Mouse (Mus musculus) liver, embryonic 15.5 days (tissue): ENCODE measurements around the gene Adra2a. TPM values are rescaled to one million over a fixed set of nuclear protein-coding genes. Genes with fewer than 3 reads are reported as not detected.

Source experiments
- ATAC-seq: fragments of 200-750 bp; cut with Nextera tagmentation; 2 replicates; pipeline ENCODE4 v1.8.0; 2017; ENCODE audit warnings: moderate number of reproducible peaks, mild to moderate bottlenecking, moderate library complexity; ENCODE audit not compliant: insufficient read depth
- H3K27ac ChIP-seq: fragments of 300-500 bp; sonication (generic); replicated peaks from 2 replicates; pipeline ENCODE4 v1.5.1; 2015; ENCODE audit warnings: mild to moderate bottlenecking, inconsistent platforms
- H3K27me3 ChIP-seq: fragments of 300-500 bp; sonication (generic); 2 replicates; pipeline ENCODE4 v1.6.1; 2015; ENCODE audit warnings: mild to moderate bottlenecking, inconsistent platforms
- H3K36me3 ChIP-seq: fragments of 300-500 bp; sonication (generic); replicated peaks from 2 replicates; pipeline ENCODE4 v1.6.1; 2015; ENCODE audit warnings: moderate library complexity, mild to moderate bottlenecking, inconsistent platforms
- H3K4me1 ChIP-seq: fragments of 300-500 bp; sonication (generic); replicated peaks from 2 replicates; pipeline ENCODE4 v1.6.1; 2015; ENCODE audit warnings: inconsistent platforms
- H3K4me2 ChIP-seq: fragments of 300-500 bp; sonication (generic); 2 replicates; pipeline ENCODE4 v1.6.1; 2015; ENCODE audit warnings: moderate library complexity, mild to moderate bottlenecking, inconsistent platforms
- H3K4me3 ChIP-seq: fragments of 300-500 bp; sonication (generic); replicated peaks from 2 replicates; pipeline ENCODE4 v1.5.1; 2015; ENCODE audit warnings: mild to moderate bottlenecking, inconsistent platforms
- H3K9ac ChIP-seq: fragments of 300-500 bp; sonication (generic); 2 replicates; pipeline ENCODE4 v1.6.1; 2015; ENCODE audit warnings: moderate library complexity, mild to moderate bottlenecking, inconsistent platforms
- H3K9me3 ChIP-seq: fragments of 300-500 bp; sonication (generic); replicated peaks from 2 replicates; pipeline ENCODE4 v1.6.1; 2016; ENCODE audit warnings: inconsistent platforms
- WGBS: fragments of 180-500 bp; shearing (Covaris S2); methylation state at CpG from one replicate; pipeline ENCODE4 v1.1.7; 2015; ENCODE audit warnings: mixed read lengths; ENCODE audit not compliant: insufficient replicate concordance; 5-methylcytosine and 5-hydroxymethylcytosine counted together
- polyA plus RNA-seq: library from polyadenylated mRNA; unstranded; fragments of >200 nt; fragmentation: Nextera tagmentation; extraction: Ambion mirVana; gene quantifications from 2 replicates; pipeline ENCODE4 v1.2.1, GENCODE M21; 2015

Adra2a gene
- polyA plus RNA-seq: 0.03 and 0.05 TPM in 2 replicates

GRCm38 (mm10) chr19:54043851-54044250 is at the start of gene Adra2a:
TSS of gene Adra2a (plus strand) at chr19:54044151.
- H3K4me1 ChIP-seq: peaks cover 37% of the 10 kb centered on the region
- 55% methylated on average over 5 of the region's 5 CpGs for WGBS
- peak within 1 kb of the TSS; percentile 46 for H3K4me3 ChIP-seq
- H3K27ac ChIP-seq: no peak within 1 kb of the TSS
- H3K9me3 ChIP-seq: no peaks in the 10 kb centered on the region
- peaks cover 73% of the 10 kb centered on the region for H3K27me3 ChIP-seq
- peak within 1 kb of the TSS; percentile 68 for H3K4me2 ChIP-seq
- H3K36me3 ChIP-seq: no peaks in the 10 kb centered on the region
- ATAC-seq: no peak
- no peak within 1 kb of the TSS for H3K9ac ChIP-seq

- H3K4me3 ChIP-seq: no peak overlapping the region
- WGBS: 74% methylated on average over 1 of the region's 1 CpGs
- 0 out of 2 replicates have a peak, but pooled peaks cover 4% of the 10 kb centered on the region for H3K36me3 ChIP-seq
- H3K27ac ChIP-seq: no peak overlapping the region
- H3K9ac ChIP-seq: no peak overlapping the region
- ATAC-seq: no peak
- no peaks in the 10 kb centered on the region for H3K9me3 ChIP-seq
- H3K4me2 ChIP-seq: no peak overlapping the region
- H3K27me3 ChIP-seq: no peaks in the 10 kb centered on the region
- H3K4me1 ChIP-seq: no peaks in the 10 kb centered on the region
Measured at GRCm38 (mm10) chr19:53994276-53994675, 49.7 kb upstream of the Adra2a start.

GRCm38 (mm10) chr19:54010973-54011372 is 33.0 kb upstream of the Adra2a start:
- WGBS: 55% methylated on average over 4 of the region's 4 CpGs
- Histone ChIP-seq H3K27me3 (no peaks in the 10 kb centered on the region), H3K4me1 (0 out of 2 replicates have a peak, but pooled peaks cover 4% of the 10 kb centered on the region), H3K9me3 (no peaks in the 10 kb centered on the region), H3K9ac (no peak overlapping the region), H3K36me3 (no peaks in the 10 kb centered on the region), H3K27ac (no peak overlapping the region), H3K4me2 (no peak overlapping the region), H3K4me3 (no peak overlapping the region)
- peak; percentile 22; the same call in 1 of the 2 replicates for ATAC-seq

DNA sequence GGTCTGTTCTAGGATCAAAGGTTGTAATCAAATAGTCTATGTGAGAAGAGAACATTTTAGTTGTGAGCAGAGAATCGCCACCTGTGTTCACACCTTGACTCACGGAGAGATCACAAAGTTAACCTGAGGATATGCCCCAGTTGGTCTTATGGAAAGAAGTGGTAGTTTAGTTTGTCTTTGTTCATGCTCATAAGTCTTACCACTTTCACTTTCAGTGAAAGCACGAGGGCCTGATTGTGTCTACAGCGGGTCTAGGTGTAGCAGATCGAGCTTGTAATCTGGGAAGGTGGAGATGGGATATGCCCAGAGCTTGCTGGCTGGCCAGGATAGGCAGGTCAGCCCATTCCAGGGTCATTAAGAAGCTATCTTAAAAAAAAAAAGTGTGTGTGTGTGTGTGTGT is 29.0 kb upstream of the Adra2a start:
- H3K27me3 ChIP-seq: no peaks in the 10 kb centered on the region
- WGBS: 85% methylated on average over 5 of the region's 5 CpGs
- no peak overlapping the region for H3K4me2 ChIP-seq
- H3K4me3 ChIP-seq: no peak overlapping the region
- 0 out of 2 replicates have a peak, but pooled peaks cover 5% of the 10 kb centered on the region for H3K36me3 ChIP-seq
- no peak overlapping the region for H3K9ac ChIP-seq
- H3K27ac ChIP-seq: no peak overlapping the region
- H3K9me3 ChIP-seq: no peaks in the 10 kb centered on the region
- ATAC-seq: no peak
- 0 out of 2 replicates have a peak, but pooled peaks cover 4% of the 10 kb centered on the region for H3K4me1 ChIP-seq

DNA sequence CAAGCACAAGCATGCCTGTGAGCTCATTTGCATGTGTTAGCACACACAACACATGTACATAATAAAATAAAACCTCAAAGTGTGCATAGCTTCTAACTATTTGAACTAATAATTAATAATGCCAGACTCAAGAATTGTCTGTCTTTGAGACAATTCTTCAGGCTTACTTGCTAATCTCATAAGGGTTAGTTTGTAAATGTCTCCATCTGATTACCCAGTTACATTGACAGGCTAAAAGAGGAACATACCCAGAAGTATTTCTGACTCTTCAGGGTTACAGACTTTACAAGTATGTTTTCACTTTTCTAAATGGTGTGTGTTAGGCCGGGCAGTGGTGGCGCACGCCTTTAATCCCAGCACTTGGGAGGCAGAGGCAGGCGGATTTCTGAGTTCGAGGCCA is 28.4 kb upstream of the Adra2a start:
- no peaks in the 10 kb centered on the region for H3K27me3 ChIP-seq
- H3K4me2 ChIP-seq: no peak overlapping the region
- H3K9ac ChIP-seq: no peak overlapping the region
- H3K9me3 ChIP-seq: no peaks in the 10 kb centered on the region
- no peak overlapping the region for H3K4me3 ChIP-seq
- no peak overlapping the region for H3K27ac ChIP-seq
- H3K36me3 ChIP-seq: 0 out of 2 replicates have a peak, but pooled peaks cover 5% of the 10 kb centered on the region
- 79% methylated on average over 5 of the region's 5 CpGs for whole genome bisulfite sequencing
- 0 out of 2 replicates have a peak, but pooled peaks cover 4% of the 10 kb centered on the region for H3K4me1 ChIP-seq
- no peak for ATAC-seq

- H3K27me3 ChIP-seq: no peaks in the 10 kb centered on the region
- H3K9ac ChIP-seq: no peak overlapping the region
- H3K27ac ChIP-seq: no peak overlapping the region
- H3K9me3 ChIP-seq: no peaks in the 10 kb centered on the region
- no peaks in the 10 kb centered on the region for H3K4me1 ChIP-seq
- H3K4me3 ChIP-seq: no peak overlapping the region
- H3K36me3 ChIP-seq: peaks cover 15% of the 10 kb centered on the region
- no peak for ATAC-seq
- no peak overlapping the region for H3K4me2 ChIP-seq
- 82% methylated on average over 6 of the region's 6 CpGs for WGBS
Measured at GRCm38 (mm10) chr19:54035100-54035499, 8.9 kb upstream of the Adra2a start.

- H3K4me3 ChIP-seq: no peak overlapping the region
- ATAC-seq: no peak
- H3K27ac ChIP-seq: no peak overlapping the region
- 0 out of 2 replicates have a peak, but pooled peaks cover 3% of the 10 kb centered on the region for H3K36me3 ChIP-seq
- peaks cover 29% of the 10 kb centered on the region for H3K27me3 ChIP-seq
- WGBS: 70% methylated on average over 7 of the region's 7 CpGs
- H3K9ac ChIP-seq: no peak overlapping the region
- no peaks in the 10 kb centered on the region for H3K4me1 ChIP-seq
- H3K9me3 ChIP-seq: no peaks in the 10 kb centered on the region
- H3K4me2 ChIP-seq: no peak overlapping the region
Measured at GRCm38 (mm10) chr19:54039441-54039840, 4.5 kb upstream of the Adra2a start.

- no peak overlapping the region for H3K27ac ChIP-seq
- WGBS: 38% methylated on average over 4 of the region's 4 CpGs
- no peak overlapping the region for H3K4me2 ChIP-seq
- H3K4me1 ChIP-seq: peaks cover 10% of the 10 kb centered on the region
- H3K36me3 ChIP-seq: 0 out of 2 replicates have a peak, but pooled peaks cover 3% of the 10 kb centered on the region
- H3K9me3 ChIP-seq: no peaks in the 10 kb centered on the region
- H3K4me3 ChIP-seq: no peak overlapping the region
- no peak for ATAC-seq
- no peak overlapping the region for H3K9ac ChIP-seq
- H3K27me3 ChIP-seq: peaks cover 39% of the 10 kb centered on the region
Measured at GRCm38 (mm10) chr19:54040356-54041028, 3.5 kb upstream of the Adra2a start.

DNA sequence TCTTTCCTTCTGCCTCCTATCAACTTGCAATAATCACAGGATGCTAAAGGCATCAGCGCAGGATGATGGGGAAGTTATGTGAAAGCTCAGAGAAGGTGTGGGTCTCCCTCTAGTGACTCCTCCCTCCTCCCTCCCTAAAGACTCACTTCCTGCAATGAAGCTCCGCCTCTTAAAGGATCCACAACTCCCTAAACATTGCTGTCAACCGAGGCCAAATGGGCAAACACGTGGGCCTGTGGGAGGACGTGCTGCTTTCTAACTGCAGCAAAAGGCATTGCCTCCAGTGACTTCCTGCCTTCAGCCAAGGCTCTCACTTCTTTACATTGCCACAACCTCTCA is 3.0 kb upstream of the Adra2a start:
- Histone ChIP-seq H3K4me3 (no peak overlapping the region), H3K27ac (no peak overlapping the region), H3K4me1 (peaks cover 15% of the 10 kb centered on the region), H3K36me3 (0 out of 2 replicates have a peak, but pooled peaks cover 3% of the 10 kb centered on the region), H3K9ac (no peak overlapping the region), H3K27me3 (peaks cover 45% of the 10 kb centered on the region), H3K9me3 (no peaks in the 10 kb centered on the region), H3K4me2 (no peak overlapping the region)
- ATAC-seq: no peak
- WGBS: 13% methylated on average over 5 of the region's 5 CpGs

DNA sequence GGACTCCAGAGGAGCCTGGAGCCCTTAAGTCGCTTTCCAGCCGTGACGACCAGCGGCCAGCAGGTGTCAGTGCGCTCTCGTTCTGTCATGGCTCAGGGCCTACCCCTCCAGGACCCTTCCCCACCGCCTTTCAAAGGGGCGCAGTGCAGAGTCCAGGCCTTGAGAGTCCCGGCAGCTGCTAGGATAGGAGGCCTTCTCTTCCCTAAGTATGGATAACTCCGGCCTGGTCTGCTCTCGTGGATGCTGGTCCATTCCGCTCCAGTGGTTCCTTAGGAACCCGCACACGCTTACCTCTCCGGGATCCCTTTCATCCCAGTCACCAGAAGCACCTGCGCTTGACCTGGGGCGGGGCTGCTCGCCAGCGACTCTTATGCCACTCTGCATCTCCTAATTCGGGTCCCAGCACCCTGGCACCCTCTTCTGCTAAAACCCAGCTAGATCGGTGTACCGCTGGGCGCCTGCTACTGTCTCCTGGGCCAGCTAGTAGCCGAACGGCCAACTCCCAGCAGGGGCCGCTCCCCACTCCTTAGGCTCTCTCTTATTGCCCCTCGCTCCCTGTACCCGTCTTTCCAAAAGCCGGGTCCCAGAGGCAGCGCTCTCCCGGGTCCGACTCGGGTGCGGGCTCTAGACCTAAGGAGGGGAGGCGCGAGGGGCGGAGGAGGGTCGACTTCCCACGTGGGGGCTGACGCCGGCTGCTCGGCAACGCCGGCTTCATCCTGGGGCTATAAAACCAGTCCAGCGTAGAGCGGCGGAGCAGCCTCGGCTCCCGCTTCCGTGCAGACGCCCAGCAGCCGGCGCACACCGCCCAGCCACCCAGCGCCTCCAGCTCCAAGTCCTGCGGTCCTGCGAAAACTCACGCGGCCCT is 788 bp downstream of the Adra2a start:
- H3K27ac ChIP-seq: no peak overlapping the region
- no peaks in the 10 kb centered on the region for H3K36me3 ChIP-seq
- H3K27me3 ChIP-seq: peaks cover 82% of the 10 kb centered on the region
- WGBS: under 1% methylated on average over 59 of the region's 59 CpGs
- peaks cover 37% of the 10 kb centered on the region for H3K4me1 ChIP-seq
- peak; percentile 47 for ATAC-seq
- peak overlapping the region; percentile 68 for H3K4me2 ChIP-seq
- no peak overlapping the region for H3K9ac ChIP-seq
- H3K9me3 ChIP-seq: no peaks in the 10 kb centered on the region
- H3K4me3 ChIP-seq: peak overlapping the region; percentile 46

DNA sequence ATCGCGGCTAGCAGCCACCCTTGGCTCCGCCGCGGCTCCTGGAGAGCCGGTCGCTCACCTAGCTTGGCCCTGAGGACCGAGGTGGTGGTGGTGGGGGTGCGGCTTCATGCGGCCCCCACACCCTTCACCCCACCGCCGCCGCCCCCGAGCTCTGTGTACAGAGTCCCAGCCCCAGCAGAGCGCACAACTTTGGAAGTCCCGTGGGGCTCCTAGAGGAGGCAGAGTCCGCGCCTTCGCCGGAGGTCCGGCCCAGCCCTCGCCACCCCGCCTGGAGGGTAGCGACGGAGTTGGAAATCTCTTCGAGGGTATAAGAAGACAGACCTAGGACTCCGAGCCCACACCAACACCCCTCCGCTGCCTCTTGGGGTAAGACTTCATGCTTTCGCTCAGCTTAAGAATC is 1.5 kb downstream of the Adra2a start:
- H3K9ac ChIP-seq: no peak overlapping the region
- H3K27ac ChIP-seq: no peak overlapping the region
- H3K4me2 ChIP-seq: peak overlapping the region; percentile 68
- under 1% methylated on average over 29 of the region's 29 CpGs for WGBS
- peak overlapping the region; percentile 46 for H3K4me3 ChIP-seq
- no peaks in the 10 kb centered on the region for H3K9me3 ChIP-seq
- peaks cover 89% of the 10 kb centered on the region for H3K27me3 ChIP-seq
- ATAC-seq: no peak
- peaks cover 37% of the 10 kb centered on the region for H3K4me1 ChIP-seq
- H3K36me3 ChIP-seq: no peaks in the 10 kb centered on the region
